Mouse (Mus musculus) liver, adult 2 months (tissue): Measurements from ENCODE around the gene Rex2. TPM values are rescaled to one million over a fixed set of nuclear protein-coding genes. Genes with fewer than 3 reads are reported as not detected.
"Not testable (repeated sequence)": the region's sequence is repeated elsewhere in the genome, so short reads cannot be mapped to it uniquely, and the experiment has no call there.

ENCODE experiments used
- DNase-seq: peaks from one replicate; pipeline ENCODE4 v3.0.0-alpha.2; 2011; ENCODE audit warnings: low read depth, low spot score; ENCODE audit errors: extremely low read depth
- H3K27ac ChIP-seq: fragments of 200-500 bp; replicated peaks from 2 replicates; pipeline ENCODE4 v1.5.1; 2012; ENCODE audit warnings: low read depth, mild to moderate bottlenecking, control low read depth, inconsistent platforms, low read length; ENCODE audit not compliant: insufficient read depth
- H3K27me3 ChIP-seq: fragments of 200-500 bp; 2 replicates; pipeline ENCODE4 v1.6.1; 2012; ENCODE audit warnings: mild to moderate bottlenecking, moderate library complexity, low read length, inconsistent platforms; ENCODE audit not compliant: control insufficient read depth, insufficient read depth
- H3K36me3 ChIP-seq: fragments of 200-500 bp; 2 replicates; pipeline ENCODE4 v1.6.1; 2012; ENCODE audit warnings: low read length, inconsistent platforms; ENCODE audit not compliant: control insufficient read depth, insufficient read depth
- H3K4me1 ChIP-seq: fragments of 200-500 bp; 2 replicates; pipeline ENCODE4 v1.6.1; 2011; ENCODE audit warnings: low read length; ENCODE audit not compliant: control insufficient read depth, insufficient read depth
- H3K4me3 ChIP-seq: fragments of 200-500 bp; 2 replicates; pipeline ENCODE4 v1.5.1; 2011; ENCODE audit warnings: low read depth, mild to moderate bottlenecking, control low read depth, low read length, moderate library complexity; ENCODE audit not compliant: insufficient read depth
- H3K79me2 ChIP-seq: fragments of 200-500 bp; 2 replicates; pipeline ENCODE4 v1.6.1; 2012; ENCODE audit warnings: inconsistent platforms, mild to moderate bottlenecking, low read length, moderate library complexity; ENCODE audit not compliant: control insufficient read depth, insufficient read depth
- H3K9ac ChIP-seq: fragments of 200-500 bp; 2 replicates; pipeline ENCODE4 v1.6.1; 2012; ENCODE audit warnings: low read depth, mild to moderate bottlenecking, control low read depth, inconsistent platforms, low read length
- WGBS: fragments of 180-500 bp; shearing (Covaris S2); methylation state at CpG from one replicate; pipeline ENCODE4 v1.1.7; 2018; 5-methylcytosine and 5-hydroxymethylcytosine counted together
- polyA plus RNA-seq: library from polyadenylated mRNA; depleted of rRNA; stranded (reverse); fragments of >200 nt; gene quantifications from 2 replicates; pipeline ENCODE4 v1.2.3, GENCODE M21; 2012; rRNA removed
- total RNA-seq: library from RNA; depleted of rRNA; stranded (reverse); fragments of >200 nt; gene quantifications from 2 replicates; pipeline ENCODE4 v1.2.3, GENCODE M21; 2014; rRNA removed

Gene Rex2
- total and polyA plus RNA-seq, 2 experiments: not detected

- peak overlapping the region; percentile 27; the same call in 1 of the 2 replicates for H3K4me3 ChIP-seq
- H3K79me2 ChIP-seq, H3K9ac ChIP-seq, H3K27ac ChIP-seq, DNase-seq, H3K4me1 ChIP-seq, H3K36me3 ChIP-seq, H3K27me3 ChIP-seq: not testable (repeated sequence)
- 3% methylated on average over 94 of the region's 109 CpGs for WGBS
Observed at GRCm38 (mm10) chr4:147101666-147102626, 80.3 kb downstream of the Rex2 start.

- H3K79me2 ChIP-seq, H3K27me3 ChIP-seq, H3K27ac ChIP-seq, H3K9ac ChIP-seq, H3K4me3 ChIP-seq, DNase-seq, H3K36me3 ChIP-seq, H3K4me1 ChIP-seq: not testable (repeated sequence)
- 49% methylated on average over 4 of the region's 4 CpGs for WGBS
Observed at GRCm38 (mm10) chr4:147103814-147104213, 82.2 kb downstream of the Rex2 start.

Other genes with a start within 250 kb of the Rex2 start
- not detected in 2 replicates for gene Gm21411, start 112.3 kb upstream of the Rex2 start, total RNA-seq
- gene Gm21411, start 112.3 kb upstream of the Rex2 start, polyA plus RNA-seq: not detected in 2 replicates
- not detected in 2 replicates for gene Zfp989, start 49.9 kb upstream of the Rex2 start, total RNA-seq
- gene Zfp989, start 49.9 kb upstream of the Rex2 start, polyA plus RNA-seq: not detected in 2 replicates
- gene Zfp991, start 110.2 kb downstream of the Rex2 start, total RNA-seq: 1.1 TPM in 2 replicates
- 0.05 TPM in 1 of 2 replicates, not detected in the other for gene Zfp991, start 110.2 kb downstream of the Rex2 start, polyA plus RNA-seq